Mouse (Mus musculus) fibroblast of lung, adult 2 months (primary cell): ENCODE measurements around the gene Rtl6.

Experiments
- DNase-seq: peaks from one replicate; pipeline ENCODE4 v3.0.0-alpha.2; 2011; ENCODE audit warnings: low read depth

Gene Rtl6

GRCm38 (mm10) chr15:84557189-84557921 lies at the start of gene Rtl6:
Gene Rtl6, minus strand, starts transcription at chr15:84557823.
- peak; percentile 61 for DNase-seq

GRCm38 (mm10) chr15:84603267-84603963 lies 45.8 kb upstream of the Rtl6 start:
- DNase-seq = peak; percentile 36

- no peak for DNase-seq
These were observed 43.5 kb upstream of the Rtl6 start for GRCm38 (mm10) chr15:84600977-84601595.

GRCm38 (mm10) chr15:84598911-84599310 lies 41.3 kb upstream of the Rtl6 start:
- DNase-seq = no peak

GRCm38 (mm10) chr15:84597816-84598215 lies 40.2 kb upstream of the Rtl6 start:
- no peak for DNase-seq

GRCm38 (mm10) chr15:84597021-84597420 lies 39.4 kb upstream of the Rtl6 start:
- DNase-seq = no peak

GRCm38 (mm10) chr15:84595241-84595945 lies 37.8 kb upstream of the Rtl6 start:
- DNase-seq = peak; percentile 24

GRCm38 (mm10) chr15:84593514-84593913 lies 35.9 kb upstream of the Rtl6 start:
- no peak for DNase-seq

- DNase-seq = no peak
These were observed 34.6 kb upstream of the Rtl6 start for GRCm38 (mm10) chr15:84592240-84592639.

- DNase-seq = no peak
These were observed 34.0 kb upstream of the Rtl6 start for GRCm38 (mm10) chr15:84591573-84592139.

GRCm38 (mm10) chr15:84588371-84588821 lies 30.8 kb upstream of the Rtl6 start:
- no peak for DNase-seq

GRCm38 (mm10) chr15:84578607-84579006 lies 21.0 kb upstream of the Rtl6 start:
- DNase-seq = no peak

- no peak for DNase-seq
These were observed 19.4 kb upstream of the Rtl6 start for GRCm38 (mm10) chr15:84577019-84577418.

GRCm38 (mm10) chr15:84566568-84567110 lies 9.0 kb upstream of the Rtl6 start:
- no peak for DNase-seq

- DNase-seq = no peak
These were observed 3.9 kb upstream of the Rtl6 start for GRCm38 (mm10) chr15:84561501-84561900.

GRCm38 (mm10) chr15:84556674-84557073 lies 949 bp downstream of the Rtl6 start:
- no peak for DNase-seq

- no peak for DNase-seq
These were observed 6.6 kb downstream of the Rtl6 start for GRCm38 (mm10) chr15:84551065-84551464.

- DNase-seq = no peak
These were observed 8.3 kb downstream of the Rtl6 start for GRCm38 (mm10) chr15:84549291-84549797.

GRCm38 (mm10) chr15:84546028-84546427 lies 11.6 kb downstream of the Rtl6 start:
- DNase-seq = no peak

- no peak for DNase-seq
These were observed 16.4 kb downstream of the Rtl6 start for GRCm38 (mm10) chr15:84541175-84541574.

- no peak for DNase-seq
These were observed 18.5 kb downstream of the Rtl6 start for GRCm38 (mm10) chr15:84538974-84539588.
